Mouse (Mus musculus): ENCODE data around the gene Prkg1. TPM values are rescaled to one million over a fixed set of nuclear protein-coding genes. Genes with fewer than 3 reads are reported as not detected.
A peak's percentile ranks its signal among the peaks of the same experiment; 100 is the strongest.

Prkg1 gene
- total and polyA plus RNA-seq, 3 experiments = 2.2 to 13.6 (median 11.0) TPM

- Histone ChIP-seq H3K4me1 (ENCODE audit: control insufficient read depth, insufficient read depth, low read length) (peaks cover 1% of the 10 kb centered on the region; the same call in 1 of the 2 replicates), H3K27ac (peak overlapping the region; percentile 56), H3K4me3 (peak overlapping the region; percentile 61), H3K79me2 (replicated peaks; ENCODE audit: control insufficient read depth, insufficient read depth, low read length) (no peaks in the 10 kb centered on the region; the same call in 1 of the 2 replicates), H3K9ac (ENCODE audit: low read depth, low read length) (peak overlapping the region; percentile 78), H3K27me3 (ENCODE audit: control insufficient read depth, insufficient read depth, low read length) (no peaks in the 10 kb centered on the region), H3K36me3 (ENCODE audit: control insufficient read depth, insufficient read depth, low read length) (no peaks in the 10 kb centered on the region)
- no peak for DNase-seq
- 19% methylated on average over 39 of the region's 39 CpGs for WGBS
- intact Hi-C loops (cut with DNase I) = no loop called here
- TF ChIP-seq EP300 (IDR thresholded peaks at IDR 0.05; ENCODE audit: insufficient read depth, low read depth, low read length) = no peak
- no peak for TF ChIP-seq CTCF (IDR thresholded peaks at IDR 0.05)
- no peak for TF ChIP-seq POLR2A (IDR thresholded peaks at IDR 0.05; ENCODE audit: insufficient read depth, low read depth, low read length)
Observed at GRCm38 (mm10) chr19:31663437-31664158, 101.2 kb downstream of the Prkg1 start.

GRCm38 (mm10) chr19:31662802-31663201 lies 102.0 kb downstream of the Prkg1 start:
- Histone ChIP-seq H3K79me2 (replicated peaks; ENCODE audit: control insufficient read depth, insufficient read depth, low read length) (no peaks in the 10 kb centered on the region; the same call in 1 of the 2 replicates), H3K27ac (peak overlapping the region; percentile 2; the same call in 1 of the 2 replicates), H3K4me1 (ENCODE audit: control insufficient read depth, insufficient read depth, low read length) (peaks cover 1% of the 10 kb centered on the region; the same call in 1 of the 2 replicates), H3K4me3 (no peak overlapping the region), H3K27me3 (ENCODE audit: control insufficient read depth, insufficient read depth, low read length) (no peaks in the 10 kb centered on the region), H3K9ac (ENCODE audit: low read depth, low read length) (no peak overlapping the region), H3K36me3 (ENCODE audit: control insufficient read depth, insufficient read depth, low read length) (no peaks in the 10 kb centered on the region)
- 63% methylated on average over 2 of the region's 2 CpGs for WGBS
- intact Hi-C loops (cut with DNase I) = no loop called here
- TF ChIP-seq CTCF (IDR thresholded peaks at IDR 0.05) (no peak), EP300 (IDR thresholded peaks at IDR 0.05; ENCODE audit: insufficient read depth, low read depth, low read length) (no peak), POLR2A (IDR thresholded peaks at IDR 0.05; ENCODE audit: insufficient read depth, low read depth, low read length) (no peak)
- DNase-seq = no peak

GRCm38 (mm10) chr19:31658751-31659397 lies 106.0 kb downstream of the Prkg1 start:
- Histone ChIP-seq H3K27ac (no peak overlapping the region), H3K36me3 (ENCODE audit: control insufficient read depth, insufficient read depth, low read length) (no peaks in the 10 kb centered on the region), H3K27me3 (ENCODE audit: control insufficient read depth, insufficient read depth, low read length) (no peaks in the 10 kb centered on the region), H3K4me3 (no peak overlapping the region), H3K9ac (ENCODE audit: low read depth, low read length) (no peak overlapping the region), H3K79me2 (replicated peaks; ENCODE audit: control insufficient read depth, insufficient read depth, low read length) (no peaks in the 10 kb centered on the region; the same call in 1 of the 2 replicates), H3K4me1 (ENCODE audit: control insufficient read depth, insufficient read depth, low read length) (no peaks in the 10 kb centered on the region)
- DNase-seq = no peak
- TF ChIP-seq EP300 (IDR thresholded peaks at IDR 0.05; ENCODE audit: insufficient read depth, low read depth, low read length) = no peak
- no peak for TF ChIP-seq POLR2A (IDR thresholded peaks at IDR 0.05; ENCODE audit: insufficient read depth, low read depth, low read length)
- TF ChIP-seq CTCF (IDR thresholded peaks at IDR 0.05) = no peak
- WGBS = 72% methylated on average over 1 of the region's 1 CpGs
- intact Hi-C loops (cut with DNase I) = no loop called here

GRCm38 (mm10) chr19:31656256-31656655 lies 108.6 kb downstream of the Prkg1 start:
- TF ChIP-seq EP300 (IDR thresholded peaks at IDR 0.05; ENCODE audit: insufficient read depth, low read depth, low read length) = no peak
- TF ChIP-seq POLR2A (IDR thresholded peaks at IDR 0.05; ENCODE audit: insufficient read depth, low read depth, low read length) = no peak
- no peak for TF ChIP-seq CTCF (IDR thresholded peaks at IDR 0.05)
- Histone ChIP-seq H3K27ac (no peak overlapping the region; the same call in 1 of the 2 replicates), H3K9ac (ENCODE audit: low read depth, low read length) (no peak overlapping the region), H3K4me3 (no peak overlapping the region), H3K36me3 (ENCODE audit: control insufficient read depth, insufficient read depth, low read length) (no peaks in the 10 kb centered on the region), H3K4me1 (ENCODE audit: control insufficient read depth, insufficient read depth, low read length) (no peaks in the 10 kb centered on the region), H3K27me3 (ENCODE audit: control insufficient read depth, insufficient read depth, low read length) (no peaks in the 10 kb centered on the region), H3K79me2 (replicated peaks; ENCODE audit: control insufficient read depth, insufficient read depth, low read length) (no peaks in the 10 kb centered on the region)
- intact Hi-C loops (cut with DNase I) = no loop called here
- DNase-seq = no peak
- 79% methylated on average over 7 of the region's 7 CpGs for WGBS

- H3K4me1 ChIP-seq (ENCODE audit: control insufficient read depth, insufficient read depth, low read length) = no peaks in the 10 kb centered on the region
- H3K27ac ChIP-seq = no peak overlapping the region
- no peaks in the 10 kb centered on the region for H3K79me2 ChIP-seq (replicated peaks; ENCODE audit: control insufficient read depth, insufficient read depth, low read length)
- no peak for TF ChIP-seq CTCF (IDR thresholded peaks at IDR 0.05)
- no peak for TF ChIP-seq EP300 (IDR thresholded peaks at IDR 0.05; ENCODE audit: insufficient read depth, low read depth, low read length)
- no peak for TF ChIP-seq POLR2A (IDR thresholded peaks at IDR 0.05; ENCODE audit: insufficient read depth, low read depth, low read length)
- H3K4me3 ChIP-seq = no peak overlapping the region
- no peaks in the 10 kb centered on the region for H3K36me3 ChIP-seq (ENCODE audit: control insufficient read depth, insufficient read depth, low read length)
- no peak overlapping the region for H3K9ac ChIP-seq (ENCODE audit: low read depth, low read length)
- intact Hi-C loops (cut with DNase I) = no loop called here
- DNase-seq = no peak
- H3K27me3 ChIP-seq (ENCODE audit: control insufficient read depth, insufficient read depth, low read length) = no peaks in the 10 kb centered on the region
- 74% methylated on average over 7 of the region's 7 CpGs for WGBS
Observed at GRCm38 (mm10) chr19:31655826-31656225, 109.0 kb downstream of the Prkg1 start.

GRCm38 (mm10) chr19:31654022-31654421 lies 110.8 kb downstream of the Prkg1 start:
- DNase-seq = no peak
- Histone ChIP-seq H3K9ac (ENCODE audit: low read depth, low read length) (no peak overlapping the region), H3K4me3 (no peak overlapping the region), H3K36me3 (ENCODE audit: control insufficient read depth, insufficient read depth, low read length) (no peaks in the 10 kb centered on the region), H3K79me2 (replicated peaks; ENCODE audit: control insufficient read depth, insufficient read depth, low read length) (no peaks in the 10 kb centered on the region), H3K27ac (no peak overlapping the region), H3K27me3 (ENCODE audit: control insufficient read depth, insufficient read depth, low read length) (no peaks in the 10 kb centered on the region), H3K4me1 (ENCODE audit: control insufficient read depth, insufficient read depth, low read length) (no peaks in the 10 kb centered on the region)
- 88% methylated on average over 6 of the region's 6 CpGs for WGBS
- TF ChIP-seq EP300 (IDR thresholded peaks at IDR 0.05; ENCODE audit: insufficient read depth, low read depth, low read length) (no peak), CTCF (IDR thresholded peaks at IDR 0.05) (no peak), POLR2A (IDR thresholded peaks at IDR 0.05; ENCODE audit: insufficient read depth, low read depth, low read length) (no peak)
- intact Hi-C loops (cut with DNase I) = no loop called here
